In the genomic region with DNA sequence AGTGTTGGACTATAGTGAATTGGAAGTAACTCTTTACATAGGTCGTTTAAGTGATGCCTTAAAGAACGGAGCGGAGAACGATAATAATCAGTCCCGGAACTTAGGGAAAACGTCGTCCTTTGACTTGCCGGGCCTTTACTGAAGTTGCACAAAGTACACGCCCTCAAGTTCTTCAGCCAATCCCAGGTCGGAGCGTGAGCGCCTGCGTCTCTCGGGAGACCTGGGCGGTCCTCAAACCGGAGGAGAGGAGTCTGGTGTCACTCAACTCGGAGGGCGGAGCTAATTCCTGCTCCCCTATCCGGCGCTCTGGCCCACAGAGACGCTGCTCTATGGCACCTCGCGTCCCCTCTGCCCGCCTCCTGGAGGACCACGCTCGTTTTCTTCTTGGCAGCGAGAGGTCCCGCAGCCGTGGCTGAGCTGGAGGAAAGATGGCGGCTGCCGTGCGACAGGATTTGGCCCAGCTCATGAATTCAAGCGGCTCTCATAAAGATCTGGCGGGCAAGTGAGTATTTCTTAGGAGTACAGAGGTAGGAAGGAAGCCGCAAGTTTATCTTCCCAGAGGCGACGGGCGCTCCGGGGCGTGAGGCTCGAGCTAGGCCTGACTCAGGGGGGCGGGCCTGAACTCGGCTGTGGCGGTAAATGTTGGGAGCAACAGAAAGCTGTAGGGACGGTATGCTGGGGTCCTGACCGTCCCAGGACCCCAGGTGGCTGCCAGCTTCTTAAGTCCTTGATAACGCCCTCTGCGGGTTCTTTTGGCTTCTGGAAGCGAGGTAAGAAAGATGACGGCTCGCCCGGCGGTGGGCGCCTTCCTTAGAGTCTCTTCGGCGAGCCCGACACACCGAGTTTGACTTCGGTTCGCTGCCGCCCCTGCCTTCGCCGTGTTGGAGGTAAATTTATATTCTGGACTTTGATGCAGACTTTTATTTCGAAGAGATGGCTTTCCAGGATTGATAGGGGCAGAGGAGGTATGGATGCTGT, we compare ENCODE assay signal across 8 mouse cellular contexts. TPM values are rescaled to one million over a fixed set of nuclear protein-coding genes. Genes with fewer than 3 reads are reported as not detected.
DNase-seq lines count a peak whose midpoint lies in the region; ATAC-seq lines count a peak whose summit lies in the region.

Gene Cops4, plus strand, starts transcription at position 261 of the 978 bp plus-strand sequence.

- peak within 1 kb of the TSS; percentile 75 for H3K4me2 ChIP-seq in kidney, embryonic 15.5 days

- peak within 1 kb of the TSS; percentile 76 for H3K4me3 ChIP-seq in heart, embryonic 10.5 days
- H3K4me3 ChIP-seq in kidney, embryonic 15.5 days (replicated peaks) = peak within 1 kb of the TSS; percentile 88

- H3K27ac ChIP-seq in heart, embryonic 10.5 days = peak within 1 kb of the TSS; percentile 95
- peak within 1 kb of the TSS; percentile 86 for H3K27ac ChIP-seq in kidney, embryonic 15.5 days

- peak within 1 kb of the TSS; percentile 86 for H3K9ac ChIP-seq in kidney, embryonic 15.5 days

- DNase-seq in B cell, adult 2 months = peak; percentile 94 to 95
- DNase-seq in brain, adult 2 months (ENCODE audit: low read depth, low spot score) = peak; percentile 100
- DNase-seq in heart, embryonic 10.5 days (ENCODE audit: low spot score) = peak; percentile 99
- peak; percentile 98 for DNase-seq in liver
- DNase-seq in spleen, postnatal 4 days (ENCODE audit: low spot score in 2 of 2) = peak; percentile 97 to 98

- H3K27me3 ChIP-seq in heart, embryonic 10.5 days (ENCODE audit: insufficient read depth, poor library complexity, severe bottlenecking) = no peaks in the 10 kb centered on the region; the same call in 1 of the 2 replicates
- H3K27me3 ChIP-seq in kidney, embryonic 15.5 days = no peaks in the 10 kb centered on the region

- ATAC-seq in erythroblast, adult 5-6 weeks (replicated peaks; ENCODE audit: low FRiP score, poor library complexity, severe bottlenecking) = peak; percentile 98
- peak; percentile 100 for ATAC-seq in kidney, embryonic 15.5 days (replicated peaks; ENCODE audit: low FRiP score)
- ATAC-seq in monocyte, adult 5-6 weeks (replicated peaks; ENCODE audit: insufficient number of reproducible peaks, low FRiP score, low TSS enrichment, poor library complexity, severe bottlenecking) = peak; percentile 100

- H3K36me3 ChIP-seq in heart, embryonic 10.5 days = peaks cover 8% of the 10 kb centered on the region; the same call in 1 of the 2 replicates
- H3K36me3 ChIP-seq in kidney, embryonic 15.5 days = peaks cover 5% of the 10 kb centered on the region; the same call in 1 of the 2 replicates

- WGBS in heart, embryonic 10.5 days = under 1% methylated on average over 64 of the region's 64 CpGs
- under 1% methylated on average over 64 of the region's 64 CpGs for WGBS in kidney, embryonic 15.5 days

- H3K4me1 ChIP-seq in heart, embryonic 10.5 days = peaks cover 6% of the 10 kb centered on the region
- peaks cover 26% of the 10 kb centered on the region for H3K4me1 ChIP-seq in kidney, embryonic 15.5 days

- H3K9me3 ChIP-seq in heart, embryonic 10.5 days = no peaks in the 10 kb centered on the region
- H3K9me3 ChIP-seq in kidney, embryonic 15.5 days (replicated peaks) = no peaks in the 10 kb centered on the region

RNA-seq across cellular contexts. Expression of gene Cops4, which starts in this region (rescaled TPM):
- total RNA-seq in erythroblast, adult 5-6 weeks (2015; ENCODE audit: low replicate concordance) = 19.4 and 27.5 TPM in 2 replicates
- 19.7 and 30.5 TPM in 2 replicates for total RNA-seq in erythroblast, adult 5-6 weeks (2017; ENCODE audit: low replicate concordance)
- 172 and 203 TPM in 2 replicates for polyA plus RNA-seq in heart, embryonic 10.5 days (2016; fragmentation: Nextera tagmentation; extraction: Ambion mirVana)
- 192 and 194 TPM in 2 replicates for polyA plus RNA-seq in kidney, embryonic 15.5 days (2015; fragmentation: Nextera tagmentation; extraction: Ambion mirVana)
- 71.7 to 79.2 TPM (median 74.8 TPM) in 3 replicates for total RNA-seq in monocyte, adult 5-6 weeks (2017)

Comparison
In these comparisons a context has a peak if more than half of its experiments do, and no peak if none do; other contexts are left out.
1. Peak in every context shown above with its lines: DNase-seq, ATAC-seq, H3K4me3 ChIP-seq and H3K27ac ChIP-seq.